Mouse (Mus musculus) CH12.LX (cell line): ENCODE measurements around the gene Slc47a1. TPM values are rescaled to one million over a fixed set of nuclear protein-coding genes. Genes with fewer than 3 reads are reported as not detected.
A peak's percentile ranks its signal among the peaks of the same experiment; 100 is the strongest.

Experiments used
- DNase-seq: peaks from one replicate; pipeline ENCODE4 v3.0.0-alpha.2; 2013; ENCODE audit errors: extremely low read depth
- H3K27ac ChIP-seq: 2 replicates; pipeline ENCODE4 v1.5.1; 2012; ENCODE audit warnings: low read depth, mild to moderate bottlenecking, control low read depth, moderate library complexity; ENCODE audit not compliant: insufficient read depth
- H3K27me3 ChIP-seq: replicated peaks from 2 replicates; pipeline ENCODE3; 2012; ENCODE audit warnings: inconsistent platforms
- H3K36me3 ChIP-seq, 2 experiments: replicated peaks in 1 of 2; 2 replicates each; pipeline versions ENCODE3 to v1.6.1; 2012; ENCODE audit warnings: inconsistent platforms in 1 of 2, low read length in 1 of 2, mild to moderate bottlenecking in 1 of 2, mixed read lengths in 1 of 2, moderate library complexity in 1 of 2; ENCODE audit not compliant: control insufficient read depth in 1 of 2, insufficient read depth in 1 of 2
- H3K4me1 ChIP-seq, 2 experiments: 2 replicates each; pipeline ENCODE4 v1.6.1; 2012; ENCODE audit warnings: inconsistent platforms in 1 of 2, moderate library complexity in 1 of 2; ENCODE audit not compliant: insufficient read depth in 2 of 2, control insufficient read depth in 1 of 2
- H3K4me2 ChIP-seq: 2 replicates; pipeline ENCODE4 v1.6.1; 2012; ENCODE audit warnings: low read depth, mild to moderate bottlenecking, control low read depth; ENCODE audit not compliant: poor library complexity, insufficient read depth, severe bottlenecking
- H3K4me3 ChIP-seq, 3 experiments: fragments of 150-350 bp in 1 of 3; sonication (generic) in 1 of 3; replicated peaks in 1 of 3; 2 replicates each; pipeline versions ENCODE3 to v1.5.1; 2011 to 2012; ENCODE audit warnings: low read depth in 2 of 3, low read length in 2 of 3, mild to moderate bottlenecking in 2 of 3, moderate library complexity in 2 of 3, control low read depth in 1 of 3, improper control_type of control experiment in 1 of 3, inconsistent platforms in 1 of 3, mixed read lengths in 1 of 3; ENCODE audit not compliant: poor library complexity in 1 of 3
- H3K79me2 ChIP-seq: replicated peaks from 2 replicates; pipeline ENCODE4 v1.6.1; 2012; ENCODE audit warnings: mild to moderate bottlenecking, moderate library complexity; ENCODE audit not compliant: control insufficient read depth, poor library complexity, insufficient read depth, severe bottlenecking; ENCODE audit errors: extremely low read depth
- H3K9ac ChIP-seq: 2 replicates; pipeline ENCODE4 v1.6.1; 2012; ENCODE audit warnings: low read depth, mild to moderate bottlenecking, control low read depth, moderate library complexity; ENCODE audit not compliant: insufficient read depth
- H3K9me3 ChIP-seq: replicated peaks from 2 replicates; pipeline ENCODE3; 2012; ENCODE audit warnings: low read length, inconsistent platforms, mixed read lengths
- BHLHE40 ChIP-seq: IDR thresholded peaks from 2 replicates; pipeline ENCODE4 v1.6.1; 2011; ENCODE audit warnings: mild to moderate bottlenecking, low read depth, low read length, improper control_type of control experiment
- CHD2 ChIP-seq: IDR thresholded peaks from 2 replicates; pipeline ENCODE4 v1.6.1; 2011; ENCODE audit warnings: low read length, improper control_type of control experiment
- CTCF ChIP-seq, 2 experiments: IDR thresholded peaks in 1 of 2; conservative IDR thresholded peaks in 1 of 2; 2 replicates each; pipeline ENCODE4 v1.5.1; 2011 to 2012; ENCODE audit warnings: low read depth in 2 of 2, low read length in 2 of 2, improper control_type of control experiment in 1 of 2, inconsistent platforms in 1 of 2, mild to moderate bottlenecking in 1 of 2, moderate library complexity in 1 of 2
- E2F4 ChIP-seq: IDR thresholded peaks from 2 replicates; pipeline ENCODE4 v1.6.1; 2011; ENCODE audit warnings: low read depth, low read length, improper control_type of control experiment; ENCODE audit not compliant: insufficient replicate concordance
- ETS1 ChIP-seq: conservative IDR thresholded peaks from 2 replicates; pipeline ENCODE4 v1.6.1; 2012; ENCODE audit warnings: low read depth, mild to moderate bottlenecking, inconsistent platforms, low read length, improper control_type of control experiment, moderate library complexity
- IRF4 ChIP-seq: IDR thresholded peaks from 2 replicates; pipeline ENCODE4 v1.6.1; 2014; ENCODE audit warnings: low read depth, mild to moderate bottlenecking, inconsistent platforms, low read length, improper control_type of control experiment
- KAT2A ChIP-seq: IDR thresholded peaks from 2 replicates; pipeline ENCODE4 v1.6.1; 2012; ENCODE audit warnings: low read length, improper control_type of control experiment, inconsistent platforms; ENCODE audit not compliant: insufficient replicate concordance
- MAX ChIP-seq: IDR thresholded peaks from 2 replicates; pipeline ENCODE4 v1.6.1; 2011; ENCODE audit warnings: low read length, improper control_type of control experiment
- MEF2A ChIP-seq: IDR thresholded peaks from 2 replicates; pipeline ENCODE4 v1.6.1; 2014; ENCODE audit warnings: low read depth, mild to moderate bottlenecking, inconsistent platforms, low read length, improper control_type of control experiment, borderline replicate concordance
- MYC ChIP-seq: IDR thresholded peaks from 2 replicates; pipeline ENCODE4 v1.6.1; 2011; ENCODE audit warnings: low read depth, mild to moderate bottlenecking, improper control_type of control experiment, low read length
- NELFE ChIP-seq: IDR thresholded peaks from 2 replicates; pipeline ENCODE4 v1.6.1; 2011; ENCODE audit warnings: low read depth, low read length, improper control_type of control experiment
- NRF1 ChIP-seq: IDR thresholded peaks from 2 replicates; pipeline ENCODE4 v1.6.1; 2014; ENCODE audit warnings: low read depth, mild to moderate bottlenecking, inconsistent platforms, low read length, improper control_type of control experiment, moderate library complexity
- RAD21 ChIP-seq: IDR thresholded peaks from 2 replicates; pipeline ENCODE4 v1.6.1; 2011; ENCODE audit warnings: low read depth, mild to moderate bottlenecking, low read length, improper control_type of control experiment, moderate library complexity
- RCOR1 ChIP-seq: conservative IDR thresholded peaks from 2 replicates; pipeline ENCODE4 v1.6.1; 2012; ENCODE audit warnings: low read depth, mild to moderate bottlenecking, inconsistent platforms, low read length, improper control_type of control experiment
- TBP ChIP-seq: conservative IDR thresholded peaks from 2 replicates; pipeline ENCODE4 v1.6.1; 2011; ENCODE audit warnings: low read depth, low read length, improper control_type of control experiment
- USF1 ChIP-seq: IDR thresholded peaks from 2 replicates; pipeline ENCODE4 v1.6.1; 2014; ENCODE audit warnings: low read depth, mild to moderate bottlenecking, inconsistent platforms, low read length, improper control_type of control experiment
- ZKSCAN1 ChIP-seq: IDR thresholded peaks from 2 replicates; pipeline ENCODE4 v1.6.1; 2012; ENCODE audit warnings: low read depth, inconsistent platforms, low read length, improper control_type of control experiment, borderline replicate concordance
- ZNF384 ChIP-seq: IDR thresholded peaks from 2 replicates; pipeline ENCODE4 v1.6.1; 2012; ENCODE audit warnings: low read depth, low read length, improper control_type of control experiment, inconsistent platforms
- dilution Hi-C: fragments of 300-500 bp; cut with MboI; formaldehyde crosslinking; loops from 2 replicates; pipeline ENCODE4 v1.14.3; 2020; ENCODE audit warnings: low sequenced_read_pairs; ENCODE audit not compliant: extremely low pct_unique_long_range_greater_than_20kb, extremely low pct_ligation_motif_present
- in situ Hi-C: fragments of 300-500 bp; cut with MboI; formaldehyde crosslinking; loops from 3 replicates; pipeline ENCODE4 v1.14.3; 2019; ENCODE audit warnings: low sequenced_read_pairs, low pct_ligation_motif_present, low pct_unique_long_range_greater_than_20kb, mixed read lengths
- polyA plus RNA-seq: library from polyadenylated mRNA; unstranded; fragments of >175 nt; gene quantifications from 2 replicates; pipeline ENCODE4 v1.2.1, GENCODE M21; 2012; ENCODE audit warnings: low read depth; ENCODE audit not compliant: insufficient read length
- total RNA-seq, 2 experiments: library from RNA; depleted of rRNA; stranded (reverse); fragments of 300-350 nt in 1 of 2; fragments of >200 nt in 1 of 2; gene quantifications; 2 replicates each; pipeline ENCODE4 v1.2.3; 2012 to 2014

The Slc47a1 gene
- total and polyA plus RNA-seq, 3 experiments = 24.3 to 46.4 (median 29.3) TPM

DNA sequence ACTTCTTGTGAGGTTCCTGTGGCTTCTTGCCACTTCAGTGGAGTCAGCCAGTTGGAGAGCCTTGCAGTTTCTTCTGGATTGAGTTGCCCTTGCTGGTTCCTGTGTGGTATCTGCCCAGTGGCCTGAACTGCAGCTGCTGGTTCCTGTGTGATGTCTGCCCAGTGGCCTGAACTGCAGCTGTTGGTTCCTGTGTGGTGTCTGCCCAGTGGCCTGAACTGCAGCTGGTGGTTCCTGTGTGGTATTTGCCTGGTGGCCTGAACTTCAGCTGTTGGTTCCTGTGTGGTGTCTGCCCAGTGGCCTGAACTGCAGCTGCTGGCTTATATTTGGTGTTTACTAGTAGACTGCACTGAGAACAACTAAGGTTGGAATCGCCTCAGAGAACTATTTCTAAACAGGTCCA is 37.3 kb upstream of the Slc47a1 start:
- Histone ChIP-seq H3K36me3 (no peaks in the 10 kb centered on the region), H3K4me1 (no peaks in the 10 kb centered on the region), H3K9me3 (peaks cover 14% of the 10 kb centered on the region), H3K79me2 (no peaks in the 10 kb centered on the region), H3K4me3 (no peak overlapping the region), H3K9ac (no peak overlapping the region), H3K27me3 (peaks cover 16% of the 10 kb centered on the region), H3K4me2 (no peak overlapping the region), H3K27ac (no peak overlapping the region)
- no peak for DNase-seq
- in situ Hi-C loops = loop anchor here (5.0 kb wide), 2 partner anchors 92 to 202 kb away; partner anchors contain the start of gene B9d1
- dilution Hi-C loops = no loop called here
- TF ChIP-seq CTCF (conservative IDR thresholded peaks at IDR 0.05 in 1 of 2, IDR thresholded peaks at IDR 0.05 in 1 of 2; ENCODE audit: low read depth in 2 of 2, low read length in 2 of 2) (no peak), CHD2 (no peak), ETS1 (no peak), ZKSCAN1 (no peak), RCOR1 (no peak)

DNA sequence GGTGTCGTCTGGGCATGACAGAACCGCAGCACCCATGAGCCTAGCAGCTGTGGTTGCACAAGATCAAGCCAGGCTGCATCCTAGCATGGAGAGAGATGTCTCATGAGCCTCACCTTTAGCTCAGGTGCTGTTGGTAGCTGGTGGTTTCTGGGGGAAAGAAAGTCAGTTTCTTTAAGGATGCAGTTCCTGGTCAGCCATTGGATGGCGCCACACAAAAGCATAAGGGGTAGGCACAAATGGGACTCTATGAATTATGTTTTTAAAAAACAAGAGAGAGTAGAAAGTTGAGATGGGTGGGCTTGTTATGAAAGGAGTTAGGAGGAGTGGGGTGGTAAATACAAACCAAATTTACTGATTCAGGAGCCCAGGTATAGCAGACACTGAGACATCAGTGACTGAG is 36.4 kb upstream of the Slc47a1 start:
- TF ChIP-seq MAX = no peak
- TF ChIP-seq CTCF (conservative IDR thresholded peaks at IDR 0.05 in 1 of 2, IDR thresholded peaks at IDR 0.05 in 1 of 2; ENCODE audit: low read depth in 2 of 2, low read length in 2 of 2) = peak in 1 of 2 experiments; percentile 30; a peak in 2 of 4 replicates
- H3K4me3 ChIP-seq = no peak overlapping the region
- H3K9ac ChIP-seq = no peak overlapping the region
- in situ Hi-C loops = loop anchor here (5.0 kb wide), 3 partner anchors 62 to 307 kb away; no protein-coding TSS in a partner anchor
- H3K9me3 ChIP-seq = peaks cover 8% of the 10 kb centered on the region
- dilution Hi-C loops = no loop called here
- peaks cover 15% of the 10 kb centered on the region for H3K27me3 ChIP-seq
- H3K4me2 ChIP-seq = no peak overlapping the region
- H3K79me2 ChIP-seq = no peaks in the 10 kb centered on the region
- no peak for DNase-seq
- no peak overlapping the region for H3K27ac ChIP-seq
- H3K4me1 ChIP-seq = peaks cover 3 to 6% of the 10 kb centered on the region in 2 experiments; a peak in 3 of 4 replicates
- H3K36me3 ChIP-seq = no peaks in the 10 kb centered on the region

DNA sequence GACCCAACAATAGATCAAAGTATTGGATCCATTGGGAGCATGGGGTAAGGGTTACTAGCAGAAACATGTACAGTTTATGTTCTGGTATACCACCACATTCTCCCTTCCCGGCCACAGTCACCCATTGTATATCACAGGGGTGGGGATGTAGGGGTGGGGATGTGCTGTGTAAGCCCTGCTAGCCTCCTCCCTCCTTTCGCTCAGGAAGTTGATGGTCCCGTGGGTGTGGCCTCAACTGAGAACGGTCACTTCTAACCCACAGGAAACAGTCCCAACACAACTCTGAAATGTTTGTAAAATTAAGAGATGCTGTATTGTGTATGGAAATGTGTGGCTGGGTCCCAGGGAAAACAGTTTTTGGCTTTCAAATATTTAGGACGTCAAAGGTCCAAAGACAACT is 35.3 kb upstream of the Slc47a1 start:
- H3K4me2 ChIP-seq = no peak overlapping the region
- H3K79me2 ChIP-seq = no peaks in the 10 kb centered on the region
- dilution Hi-C loops (no loop called here), in situ Hi-C loops (loop anchor here (5.0 kb wide), 3 partner anchors 61 to 306 kb away; no protein-coding TSS in a partner anchor)
- peaks cover 4 to 6% of the 10 kb centered on the region in 2 experiments; a peak in 3 of 4 replicates for H3K4me1 ChIP-seq
- no peak overlapping the region for H3K4me3 ChIP-seq
- H3K36me3 ChIP-seq = no peaks in the 10 kb centered on the region
- no peak overlapping the region for H3K9ac ChIP-seq
- DNase-seq = no peak
- peaks cover 4% of the 10 kb centered on the region for H3K27me3 ChIP-seq
- H3K9me3 ChIP-seq = peaks cover 8% of the 10 kb centered on the region
- H3K27ac ChIP-seq = no peak overlapping the region
- TF ChIP-seq MEF2A (no peak), MYC (no peak), ZNF384 (no peak), CHD2 (no peak), USF1 (no peak), E2F4 (no peak), NELFE (no peak), IRF4 (no peak), TBP (no peak), MAX (no peak), BHLHE40 (no peak), RAD21 (no peak), ZKSCAN1 (no peak), KAT2A (no peak), NRF1 (no peak)
